Mouse (Mus musculus): ENCODE data around the gene Fyn.

- no peak for TF ChIP-seq CTCF (IDR thresholded peaks at IDR 0.05; ENCODE audit: borderline replicate concordance, control insufficient read depth, extremely low read depth, insufficient read depth, low read length, poor library complexity)
- no peak for TF ChIP-seq POLR2A (IDR thresholded peaks at IDR 0.05; ENCODE audit: control insufficient read depth, extremely low read depth, insufficient read depth, low read length, poor library complexity)
These were observed 8.6 kb downstream of the Fyn start for GRCm38 (mm10) chr10:39377219-39377618.
